Mouse (Mus musculus) cortical plate, adult 2 months (tissue): Measurements from ENCODE around the gene Osbpl7.

Source experiments
- CTCF ChIP-seq: fragments of 200-500 bp; IDR thresholded peaks from 2 replicates; pipeline ENCODE4 v1.5.1; 2011; ENCODE audit warnings: mild to moderate bottlenecking, control low read depth, low read length; ENCODE audit not compliant: insufficient read depth; ENCODE audit errors: extremely low read depth
- POLR2A ChIP-seq: fragments of 200-500 bp; IDR thresholded peaks from 2 replicates; pipeline ENCODE4 v1.6.1; 2011; ENCODE audit warnings: mild to moderate bottlenecking, low read length, control low read depth; ENCODE audit not compliant: insufficient read depth; ENCODE audit errors: extremely low read depth

DNA sequence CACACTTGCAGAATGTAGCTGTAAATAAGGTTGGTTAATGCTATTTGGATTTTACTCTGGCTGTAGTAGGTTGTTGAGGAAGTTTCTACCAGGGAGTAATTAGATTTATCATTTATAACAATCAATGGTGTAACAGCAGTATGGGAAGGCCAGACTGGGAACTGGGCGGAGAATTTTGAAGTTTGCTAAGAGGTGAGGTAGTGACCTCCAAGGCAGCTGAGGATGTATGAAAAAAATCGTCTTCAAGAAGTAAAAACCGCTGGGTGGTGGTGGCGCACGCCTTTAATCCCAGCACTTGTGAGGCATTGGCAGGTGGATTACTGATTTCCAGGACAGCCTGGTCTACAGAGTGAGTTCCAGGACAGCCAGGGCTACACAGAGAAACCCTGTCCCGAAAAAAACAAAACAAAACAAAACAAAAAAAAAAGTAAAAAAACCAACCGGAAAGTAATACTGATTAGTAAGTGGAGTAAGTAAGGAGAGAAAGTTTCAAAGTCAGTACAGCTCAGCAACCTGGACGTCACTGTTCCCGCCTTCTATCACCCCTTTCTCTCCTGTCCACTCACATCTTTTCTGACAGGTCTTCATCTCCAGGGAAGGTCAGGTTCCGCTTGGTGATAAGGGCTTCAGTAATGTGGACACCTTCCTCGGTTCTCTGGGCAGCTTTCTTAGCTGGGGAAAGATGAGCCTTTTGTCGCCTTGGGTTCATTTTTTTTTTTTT lies 10.0 kb upstream of the Osbpl7 start:
- TF ChIP-seq POLR2A = no peak
- no peak for TF ChIP-seq CTCF
